Mouse (Mus musculus) natural killer cell, adult 2 months (primary cell): ENCODE measurements around the gene Farp2.
"Not testable (repeated sequence)": the region's sequence is repeated elsewhere in the genome, so short reads cannot be mapped to it uniquely, and the experiment has no call there.

Experiments
- DNase-seq, 2 experiments: peaks; one replicate each; pipeline ENCODE4 v3.0.0; 2022; ENCODE audit warnings: low spot score in 2 of 2

Farp2 gene

GRCm38 (mm10) chr1:93635091-93635579 is 123.3 kb downstream of the Farp2 start:
- no peak for DNase-seq

GRCm38 (mm10) chr1:93635580-93636192 is 123.8 kb downstream of the Farp2 start:
- peak; percentile 96 to 98 for DNase-seq

GRCm38 (mm10) chr1:93636211-93636897 is 124.5 kb downstream of the Farp2 start:
- no peak for DNase-seq

GRCm38 (mm10) chr1:93641978-93642377 is 130.1 kb downstream of the Farp2 start:
- no peak for DNase-seq

GRCm38 (mm10) chr1:93642692-93643091 is 130.8 kb downstream of the Farp2 start:
- no peak for DNase-seq

- DNase-seq: no peak
Observed at GRCm38 (mm10) chr1:93649604-93650172, 137.8 kb downstream of the Farp2 start.

- DNase-seq: no peak
Observed at GRCm38 (mm10) chr1:93654275-93654674, 142.4 kb downstream of the Farp2 start.

GRCm38 (mm10) chr1:93654798-93655197 is 142.9 kb downstream of the Farp2 start:
- DNase-seq: no peak

GRCm38 (mm10) chr1:93656325-93657024 is 144.6 kb downstream of the Farp2 start:
- DNase-seq: no peak

GRCm38 (mm10) chr1:93657025-93657360 is 145.1 kb downstream of the Farp2 start:
- no peak for DNase-seq

GRCm38 (mm10) chr1:93658559-93658958 is 146.7 kb downstream of the Farp2 start, which contains the start of gene Stk25:
Gene Stk25 (minus strand): TSS chr1:93658659.
- DNase-seq: not testable (repeated sequence)

- DNase-seq: peak; percentile 38 to 66
Observed at GRCm38 (mm10) chr1:93667760-93668400, 156.0 kb downstream of the Farp2 start.

- DNase-seq: peak; percentile 63 to 76
Observed at GRCm38 (mm10) chr1:93668791-93669548, 157.1 kb downstream of the Farp2 start.

- DNase-seq: no peak
Observed at GRCm38 (mm10) chr1:93669941-93670340, 158.1 kb downstream of the Farp2 start.
